Mouse (Mus musculus) hindbrain, embryonic 13.5 days (tissue): ENCODE measurements around the gene Ptpru. TPM values are rescaled to one million over a fixed set of nuclear protein-coding genes. Genes with fewer than 3 reads are reported as not detected.

Experiments used
- ATAC-seq: fragments of 200-750 bp; cut with Nextera tagmentation; 2 replicates; pipeline ENCODE4 v1.8.0; 2017; ENCODE audit warnings: moderate TSS enrichment; ENCODE audit not compliant: low FRiP score
- H3K27ac ChIP-seq: fragments of 300-500 bp; sonication (generic); 2 replicates; pipeline ENCODE4 v1.5.1; 2015; ENCODE audit warnings: inconsistent platforms, mild to moderate bottlenecking, moderate library complexity
- H3K27me3 ChIP-seq: fragments of 300-500 bp; sonication (generic); 2 replicates; pipeline ENCODE4 v1.6.1; 2015; ENCODE audit warnings: mild to moderate bottlenecking, inconsistent platforms
- H3K36me3 ChIP-seq: fragments of 300-500 bp; sonication (generic); 2 replicates; pipeline ENCODE4 v1.6.1; 2015; ENCODE audit warnings: mild to moderate bottlenecking, inconsistent platforms
- H3K4me1 ChIP-seq: fragments of 300-500 bp; sonication (generic); replicated peaks from 2 replicates; pipeline ENCODE4 v1.6.1; 2015; ENCODE audit warnings: inconsistent platforms
- H3K4me2 ChIP-seq: fragments of 300-500 bp; sonication (generic); 2 replicates; pipeline ENCODE4 v1.6.1; 2015; ENCODE audit warnings: inconsistent platforms, mild to moderate bottlenecking, moderate library complexity
- H3K4me3 ChIP-seq: fragments of 300-500 bp; sonication (generic); 2 replicates; pipeline ENCODE4 v1.5.1; 2015; ENCODE audit warnings: mild to moderate bottlenecking, inconsistent platforms
- H3K9ac ChIP-seq: fragments of 300-500 bp; sonication (generic); 2 replicates; pipeline ENCODE4 v1.6.1; 2015; ENCODE audit warnings: mild to moderate bottlenecking, inconsistent platforms
- H3K9me3 ChIP-seq: fragments of 300-500 bp; sonication (generic); 2 replicates; pipeline ENCODE4 v1.6.1; 2016; ENCODE audit warnings: inconsistent platforms
- WGBS: fragments of 180-500 bp; shearing (Covaris S2); methylation state at CpG from one replicate; pipeline ENCODE4 v1.1.7; 2015; 5-methylcytosine and 5-hydroxymethylcytosine counted together
- polyA plus RNA-seq: library from polyadenylated mRNA; unstranded; fragments of >200 nt; fragmentation: Nextera tagmentation; extraction: Ambion mirVana; gene quantifications from 2 replicates; pipeline ENCODE4 v1.2.1, GENCODE M21; 2015

Gene Ptpru
- 13.2 and 18.6 TPM in 2 replicates for polyA plus RNA-seq

DNA sequence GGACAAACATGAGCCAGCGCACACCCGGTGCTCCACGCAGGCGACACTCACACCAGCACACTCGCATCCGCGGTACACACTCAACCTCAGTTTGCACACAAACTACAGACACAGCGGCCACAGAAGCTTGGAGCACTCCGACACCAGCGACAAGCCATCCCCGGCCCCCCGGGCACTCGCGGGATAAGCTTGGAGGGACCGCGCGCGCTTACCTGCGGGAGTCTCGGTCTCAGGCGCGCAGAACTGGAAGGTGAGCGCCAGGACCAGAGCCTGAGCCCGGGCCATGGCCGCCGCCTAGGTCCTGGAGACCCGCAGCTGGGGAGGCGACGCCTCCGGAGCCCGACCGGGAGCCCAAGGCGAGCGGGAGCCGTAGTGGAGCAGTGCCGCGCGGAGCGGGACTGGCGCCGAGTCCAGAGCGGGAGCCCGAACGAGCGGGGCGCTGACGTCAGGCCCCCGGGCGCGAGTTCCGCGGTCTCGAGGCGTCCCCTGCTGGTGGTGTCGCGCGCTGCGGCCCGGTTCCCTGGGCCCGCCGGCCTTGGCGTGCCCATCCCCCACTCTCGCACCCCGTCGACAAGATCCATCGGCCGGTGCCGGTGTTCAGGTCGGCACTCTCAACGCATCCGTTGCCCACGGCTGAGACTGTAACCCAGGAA is at the start of gene Ptpru:
Gene Ptpru, minus strand, starts transcription at position 417 of the 653 bp plus-strand sequence.
- Histone ChIP-seq H3K9me3 (no peaks in the 10 kb centered on the region), H3K4me1 (peaks cover 34% of the 10 kb centered on the region), H3K36me3 (no peaks in the 10 kb centered on the region), H3K4me3 (peak within 1 kb of the TSS; percentile 60), H3K4me2 (peak within 1 kb of the TSS; percentile 99), H3K9ac (peak within 1 kb of the TSS; percentile 80), H3K27me3 (peaks cover 74% of the 10 kb centered on the region), H3K27ac (0 out of 2 replicates have a peak within 1 kb of the TSS, but pooled peaks have one; percentile 2)
- peak; percentile 81 for ATAC-seq
- under 1% methylated on average over 70 of the region's 72 CpGs for WGBS

DNA sequence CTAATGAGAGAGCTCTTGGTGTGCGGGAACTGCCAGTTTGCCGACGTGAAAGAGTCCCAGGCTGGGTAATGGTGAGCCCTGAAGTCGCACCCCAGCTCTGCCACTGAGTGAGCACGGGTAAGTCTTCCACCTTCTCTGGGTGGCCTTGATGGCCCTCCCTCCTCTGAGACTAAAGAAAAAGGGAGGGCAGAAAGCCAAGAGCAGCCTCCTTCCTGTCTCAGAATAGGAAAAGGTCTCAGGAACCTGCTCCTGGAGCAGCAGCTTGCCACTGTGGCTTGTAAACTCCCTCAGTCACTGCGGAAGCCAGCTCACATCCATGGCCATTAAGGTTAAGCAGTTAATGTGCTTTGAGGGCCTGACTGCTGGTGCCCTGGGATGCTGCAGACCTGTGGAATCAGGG is 47.3 kb upstream of the Ptpru start:
- no peak overlapping the region for H3K9ac ChIP-seq
- no peaks in the 10 kb centered on the region for H3K9me3 ChIP-seq
- WGBS: 86% methylated on average over 6 of the region's 6 CpGs
- H3K4me2 ChIP-seq: no peak overlapping the region
- H3K27ac ChIP-seq: no peak overlapping the region
- H3K4me3 ChIP-seq: no peak overlapping the region
- no peak for ATAC-seq
- peaks cover 22% of the 10 kb centered on the region for H3K36me3 ChIP-seq
- no peaks in the 10 kb centered on the region for H3K27me3 ChIP-seq
- peaks cover 25% of the 10 kb centered on the region for H3K4me1 ChIP-seq

DNA sequence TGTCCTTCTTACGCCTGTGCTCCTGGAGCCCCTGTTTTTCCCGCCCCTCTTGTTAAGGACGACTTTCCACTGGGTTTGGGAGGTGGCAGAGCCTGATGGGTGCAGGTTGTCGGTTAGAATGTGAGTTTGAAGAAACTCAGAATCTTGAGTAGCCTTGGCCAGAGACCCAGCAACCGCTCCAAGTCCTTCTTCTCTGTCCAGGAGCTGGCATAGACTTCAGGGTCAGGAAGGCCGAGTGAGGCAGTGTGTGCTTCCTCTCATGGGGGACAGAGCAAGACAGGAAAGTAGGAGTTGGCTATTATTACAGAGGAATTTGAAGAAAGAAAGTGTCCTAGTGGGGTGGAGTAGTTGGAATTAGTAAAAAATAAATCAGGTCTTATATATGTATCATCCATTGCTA is 45.5 kb upstream of the Ptpru start:
- Histone ChIP-seq H3K4me2 (no peak overlapping the region), H3K27ac (no peak overlapping the region), H3K9ac (no peak overlapping the region), H3K36me3 (peaks cover 22% of the 10 kb centered on the region), H3K9me3 (no peaks in the 10 kb centered on the region), H3K4me3 (no peak overlapping the region), H3K4me1 (peaks cover 31% of the 10 kb centered on the region), H3K27me3 (no peaks in the 10 kb centered on the region)
- WGBS: 85% methylated on average over 6 of the region's 6 CpGs
- no peak for ATAC-seq

DNA sequence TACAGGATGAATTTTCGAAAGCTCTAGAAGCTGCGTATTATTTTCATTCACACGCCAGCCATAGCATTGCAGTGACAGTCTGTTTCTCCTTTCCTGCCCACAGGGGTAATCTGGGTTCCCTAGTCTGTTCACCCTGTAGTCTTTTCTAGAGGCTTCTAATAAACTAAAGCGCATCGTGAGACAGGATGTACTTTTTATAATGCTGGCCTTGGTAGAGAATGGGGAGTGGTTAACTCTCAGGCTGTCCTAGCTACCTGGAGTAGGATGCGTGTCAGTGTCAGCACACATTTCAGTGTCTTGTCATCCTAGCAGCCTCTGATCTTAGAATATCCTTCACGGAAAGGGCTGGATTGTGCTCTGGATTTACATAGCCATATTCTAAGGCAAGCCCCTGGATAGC is 43.2 kb upstream of the Ptpru start:
- ATAC-seq: no peak
- H3K4me3 ChIP-seq: no peak overlapping the region
- H3K9ac ChIP-seq: no peak overlapping the region
- WGBS: 93% methylated on average over 7 of the region's 7 CpGs
- no peaks in the 10 kb centered on the region for H3K27me3 ChIP-seq
- H3K36me3 ChIP-seq: peaks cover 16% of the 10 kb centered on the region
- no peak overlapping the region for H3K4me2 ChIP-seq
- H3K9me3 ChIP-seq: no peaks in the 10 kb centered on the region
- H3K27ac ChIP-seq: no peak overlapping the region
- H3K4me1 ChIP-seq: peaks cover 50% of the 10 kb centered on the region

DNA sequence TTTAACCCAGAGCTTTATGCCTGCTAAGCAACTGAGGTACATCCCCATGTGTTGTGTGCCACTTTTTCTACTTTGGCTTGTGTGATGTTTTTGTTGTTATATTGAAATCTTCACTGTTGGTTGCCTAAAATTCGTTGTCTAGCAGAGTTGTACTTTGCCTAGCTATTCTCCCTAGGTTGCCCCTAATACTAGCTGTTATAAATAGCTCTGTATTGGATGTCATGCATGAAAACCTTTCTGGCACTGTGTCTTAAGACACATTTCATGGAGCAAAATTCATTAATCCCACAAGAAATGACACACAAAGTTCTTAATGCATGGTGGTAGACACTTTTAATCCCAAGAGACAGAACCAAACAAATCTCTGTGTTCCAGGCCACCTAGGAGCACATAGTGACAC is 41.6 kb upstream of the Ptpru start:
- H3K4me2 ChIP-seq: no peak overlapping the region
- ATAC-seq: no peak
- WGBS: 93% methylated on average over 1 of the region's 1 CpGs
- H3K4me3 ChIP-seq: no peak overlapping the region
- H3K36me3 ChIP-seq: 0 out of 2 replicates have a peak, but pooled peaks cover under 1% of the 10 kb centered on the region
- no peak overlapping the region for H3K27ac ChIP-seq
- H3K9me3 ChIP-seq: no peaks in the 10 kb centered on the region
- no peak overlapping the region for H3K9ac ChIP-seq
- peaks cover 66% of the 10 kb centered on the region for H3K4me1 ChIP-seq
- no peaks in the 10 kb centered on the region for H3K27me3 ChIP-seq

DNA sequence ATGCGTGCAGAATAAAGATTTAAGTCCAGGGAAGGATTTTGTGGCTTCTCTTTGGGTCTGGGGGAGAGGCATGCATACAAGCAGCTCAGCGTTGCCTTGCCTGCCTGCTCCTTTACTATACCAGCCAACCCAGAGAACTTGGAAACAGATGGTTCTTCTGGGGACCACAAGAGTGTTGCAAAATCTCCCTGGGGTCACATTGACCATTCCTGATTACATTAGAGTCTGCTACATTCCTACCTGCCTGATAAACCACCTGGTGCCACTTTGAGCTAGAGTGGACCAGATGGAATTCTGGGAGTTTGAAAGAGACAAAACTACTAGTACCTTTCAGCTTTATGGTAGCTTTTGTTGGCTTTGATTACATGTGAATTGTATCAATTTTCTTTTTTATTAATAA is 38.7 kb upstream of the Ptpru start:
- Histone ChIP-seq H3K9me3 (no peaks in the 10 kb centered on the region), H3K4me3 (peak overlapping the region; percentile 7; the same call in 1 of the 2 replicates), H3K27ac (no peak overlapping the region), H3K27me3 (no peaks in the 10 kb centered on the region), H3K9ac (peak overlapping the region; percentile 51; the same call in 1 of the 2 replicates), H3K4me1 (peaks cover 64% of the 10 kb centered on the region), H3K4me2 (peak overlapping the region; percentile 96), H3K36me3 (no peaks in the 10 kb centered on the region)
- WGBS: 60% methylated on average over 2 of the region's 2 CpGs
- ATAC-seq: no peak

DNA sequence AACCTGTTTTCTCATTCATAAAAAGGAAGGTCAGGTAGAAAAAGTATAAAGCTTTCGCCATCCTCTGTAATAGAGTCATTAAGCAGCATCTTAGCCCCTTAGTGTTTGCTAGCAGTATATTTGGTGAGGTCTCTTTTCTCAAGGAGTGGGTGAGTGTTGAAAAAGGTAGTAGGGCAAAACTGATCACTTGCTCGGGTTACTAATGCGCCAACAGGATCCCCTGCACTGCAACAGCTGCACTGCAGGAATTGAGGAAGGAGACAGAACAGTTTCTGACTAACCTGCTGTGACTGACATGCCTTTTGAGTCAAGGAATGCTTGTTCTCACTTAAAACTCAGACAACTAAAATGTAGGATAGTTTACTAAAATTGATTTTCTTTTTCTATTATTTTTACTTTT is 37.2 kb upstream of the Ptpru start:
- H3K9me3 ChIP-seq: no peaks in the 10 kb centered on the region
- ATAC-seq: no peak
- H3K4me2 ChIP-seq: peak overlapping the region; percentile 96
- 44% methylated on average over 3 of the region's 3 CpGs for whole genome bisulfite sequencing
- H3K4me3 ChIP-seq: peak overlapping the region; percentile 97
- peaks cover 57% of the 10 kb centered on the region for H3K4me1 ChIP-seq
- H3K27ac ChIP-seq: no peak overlapping the region
- H3K36me3 ChIP-seq: no peaks in the 10 kb centered on the region
- H3K9ac ChIP-seq: peak overlapping the region; percentile 99
- H3K27me3 ChIP-seq: no peaks in the 10 kb centered on the region

DNA sequence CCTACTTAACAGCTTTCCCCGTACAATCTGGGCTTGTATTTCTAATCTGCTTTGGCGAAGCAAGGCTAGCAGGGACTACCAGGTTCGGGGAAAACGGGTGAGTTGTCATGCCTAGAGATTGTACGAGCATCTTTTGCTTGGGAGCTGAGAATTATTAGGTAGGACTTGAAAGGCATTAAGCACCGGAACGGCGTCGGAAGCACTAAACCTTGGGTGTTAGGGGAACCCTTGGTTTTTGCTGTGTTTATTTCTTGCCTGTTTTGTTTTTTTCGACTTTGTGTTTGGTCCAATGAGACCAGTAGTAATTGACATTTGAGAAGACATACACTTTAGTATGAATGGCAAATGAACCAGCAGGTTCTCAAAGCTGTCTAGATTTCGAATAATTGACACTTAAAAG is 36.5 kb upstream of the Ptpru start:
- 5% methylated on average over 11 of the region's 11 CpGs for WGBS
- Histone ChIP-seq H3K27ac (peak overlapping the region; percentile 100), H3K4me1 (peaks cover 50% of the 10 kb centered on the region), H3K4me3 (peak overlapping the region; percentile 97), H3K27me3 (no peaks in the 10 kb centered on the region), H3K36me3 (no peaks in the 10 kb centered on the region), H3K4me2 (peak overlapping the region; percentile 96), H3K9me3 (no peaks in the 10 kb centered on the region), H3K9ac (peak overlapping the region; percentile 99)
- no peak for ATAC-seq

DNA sequence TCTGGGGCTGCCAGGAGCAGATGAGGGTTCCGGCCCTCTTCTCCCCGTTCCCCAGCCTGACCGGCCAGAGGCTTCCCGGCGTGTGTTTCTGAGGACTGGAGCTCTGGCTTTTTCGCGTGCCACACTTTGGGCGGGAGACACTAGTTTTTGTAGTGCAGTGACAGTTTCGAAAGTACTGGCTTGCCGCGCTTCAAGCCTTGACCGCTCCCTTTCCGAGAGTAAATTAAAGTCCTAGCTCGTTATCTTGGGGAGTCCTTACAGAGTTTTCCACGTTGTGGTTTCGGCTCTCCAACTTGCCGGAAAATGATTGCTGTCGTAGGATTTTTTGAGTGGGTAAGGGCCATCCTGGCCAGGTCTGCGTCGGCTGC is 36.1 kb upstream of the Ptpru start:
- Histone ChIP-seq H3K4me3 (peak overlapping the region; percentile 97), H3K36me3 (no peaks in the 10 kb centered on the region), H3K9me3 (no peaks in the 10 kb centered on the region), H3K9ac (peak overlapping the region; percentile 99), H3K4me2 (peak overlapping the region; percentile 96), H3K27ac (peak overlapping the region; percentile 100), H3K4me1 (peaks cover 47% of the 10 kb centered on the region), H3K27me3 (no peaks in the 10 kb centered on the region)
- WGBS: under 1% methylated on average over 20 of the region's 20 CpGs
- ATAC-seq: no peak; the same call in 1 of the 2 replicates

DNA sequence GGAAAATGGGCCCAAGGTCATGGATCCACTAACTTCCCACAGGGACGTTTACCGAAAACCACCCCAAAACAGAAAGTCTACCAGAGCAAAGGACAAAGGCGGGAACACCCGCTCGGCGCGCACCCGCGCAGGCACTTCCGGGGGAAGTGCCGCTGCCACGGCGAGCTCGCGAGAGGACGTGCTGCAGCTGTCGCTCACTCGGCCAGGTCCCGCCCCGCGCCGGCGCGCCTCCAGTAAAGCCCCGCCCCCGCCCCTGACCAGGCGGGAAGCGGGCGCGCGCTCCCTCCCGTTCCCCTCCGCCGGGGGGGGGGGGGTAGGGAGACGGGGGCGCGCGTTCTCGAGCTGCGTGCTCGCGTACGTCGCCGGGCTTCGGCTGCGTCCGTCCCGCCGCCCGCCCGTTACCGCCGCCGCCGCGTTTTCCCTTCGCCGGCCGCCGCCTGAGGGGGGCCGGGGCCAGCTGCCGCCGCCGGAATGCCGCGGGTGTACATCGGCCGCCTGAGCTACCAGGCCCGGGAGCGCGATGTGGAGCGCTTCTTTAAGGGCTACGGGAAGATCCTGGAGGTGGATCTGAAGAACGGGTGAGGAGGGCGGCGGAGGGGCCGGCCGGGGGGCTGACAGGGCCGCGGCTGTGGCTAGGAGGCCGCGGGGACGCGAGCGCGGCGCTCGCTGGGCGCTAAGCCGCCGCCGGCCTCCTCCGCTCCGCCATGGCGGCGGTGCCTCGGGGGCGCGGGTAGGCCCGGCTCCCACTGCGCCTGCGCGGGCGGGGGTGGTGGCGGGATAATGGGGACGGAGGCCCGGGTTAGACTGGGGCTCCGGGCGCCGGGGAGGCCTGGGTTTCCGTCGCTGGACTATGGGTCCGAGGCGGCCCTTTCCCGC is 35.4 kb upstream of the Ptpru start, which contains the start of gene Srsf4:
Gene Srsf4, plus strand, starts transcription at position 325 of the 876 bp plus-strand sequence.
- H3K36me3 ChIP-seq: no peaks in the 10 kb centered on the region
- peak within 1 kb of the TSS; percentile 100 for H3K27ac ChIP-seq
- no peaks in the 10 kb centered on the region for H3K27me3 ChIP-seq
- ATAC-seq: peak; percentile 96
- no peaks in the 10 kb centered on the region for H3K9me3 ChIP-seq
- peak within 1 kb of the TSS; percentile 96 for H3K4me2 ChIP-seq
- peak within 1 kb of the TSS; percentile 99 for H3K9ac ChIP-seq
- peak within 1 kb of the TSS; percentile 97 for H3K4me3 ChIP-seq
- under 1% methylated on average over 67 of the region's 116 CpGs for WGBS
- H3K4me1 ChIP-seq: peaks cover 45% of the 10 kb centered on the region

DNA sequence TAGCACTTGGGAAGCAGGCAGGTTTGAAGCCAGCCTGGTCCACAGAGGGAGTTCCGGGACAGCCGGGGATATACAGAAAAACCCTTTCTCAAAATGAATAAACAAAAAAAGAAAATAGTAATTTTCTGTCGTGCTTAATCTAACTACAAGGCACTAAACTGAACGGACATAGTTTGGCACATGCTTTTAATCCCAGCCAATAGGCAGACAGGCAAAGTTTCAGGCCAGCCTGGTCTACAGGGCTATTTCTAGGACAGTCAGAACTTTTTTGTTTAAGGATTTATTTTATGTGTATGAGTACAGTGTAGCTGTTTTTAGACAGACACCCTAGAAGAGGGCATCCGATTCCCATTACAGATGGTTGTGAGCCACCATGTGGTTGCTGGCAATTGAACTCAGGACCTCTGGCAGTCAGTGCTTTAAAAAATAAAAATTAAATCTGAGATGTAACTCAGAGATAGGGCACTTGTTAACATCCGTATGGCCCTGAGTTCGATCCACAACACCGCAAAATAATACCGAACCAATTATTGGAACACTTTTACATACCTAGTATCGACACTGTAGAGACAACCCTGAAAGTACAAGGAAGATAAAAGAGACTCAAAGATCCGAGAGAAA is 34.7 kb upstream of the Ptpru start:
- Histone ChIP-seq H3K9ac (peak overlapping the region; percentile 83), H3K4me1 (peaks cover 38% of the 10 kb centered on the region), H3K27me3 (no peaks in the 10 kb centered on the region), H3K27ac (peak overlapping the region; percentile 85), H3K9me3 (no peaks in the 10 kb centered on the region), H3K4me3 (peak overlapping the region; percentile 97), H3K36me3 (peaks cover 1% of the 10 kb centered on the region; the same call in 1 of the 2 replicates), H3K4me2 (peak overlapping the region; percentile 96)
- peak; percentile 37 for ATAC-seq
- WGBS: 11% methylated on average over 11 of the region's 11 CpGs

DNA sequence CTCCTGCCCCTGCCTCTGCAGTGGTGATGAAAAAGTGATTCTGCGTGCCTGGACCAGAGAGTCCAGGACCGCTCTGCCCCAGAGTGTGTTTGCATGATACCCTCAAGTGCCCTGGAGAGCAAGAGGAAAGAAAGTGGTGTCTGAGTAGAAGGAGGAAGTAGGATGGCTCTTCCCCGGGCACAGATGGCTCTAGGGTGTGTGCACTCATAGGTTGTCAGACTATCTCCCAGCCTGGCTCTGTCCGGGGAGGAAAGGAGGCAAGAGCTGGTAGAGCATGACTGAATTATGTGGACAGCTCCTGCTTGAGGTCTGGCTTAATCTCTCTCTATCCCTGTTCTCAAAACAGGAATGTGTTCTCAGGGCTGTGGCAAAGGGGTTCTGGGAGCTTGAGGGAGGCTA is 23.3 kb upstream of the Ptpru start:
- no peak for ATAC-seq
- H3K27me3 ChIP-seq: no peaks in the 10 kb centered on the region
- H3K4me2 ChIP-seq: no peak overlapping the region
- no peak overlapping the region for H3K27ac ChIP-seq
- no peaks in the 10 kb centered on the region for H3K4me1 ChIP-seq
- H3K36me3 ChIP-seq: peaks cover 59% of the 10 kb centered on the region
- H3K9me3 ChIP-seq: no peaks in the 10 kb centered on the region
- no peak overlapping the region for H3K4me3 ChIP-seq
- H3K9ac ChIP-seq: no peak overlapping the region
- 91% methylated on average over 4 of the region's 4 CpGs for WGBS
